Mouse (Mus musculus) small intestine, adult 2 months (tissue): ENCODE measurements around the gene Ankmy2. TPM values are rescaled to one million over a fixed set of nuclear protein-coding genes. Genes with fewer than 3 reads are reported as not detected.
"Not testable (repeated sequence)": the region's sequence is repeated elsewhere in the genome, so short reads cannot be mapped to it uniquely, and the experiment has no call there.

Experiments
- H3K27ac ChIP-seq: fragments of 200-500 bp; 2 replicates; pipeline ENCODE4 v1.5.1; 2012; ENCODE audit warnings: low read depth, low read length, control low read depth, inconsistent platforms; ENCODE audit not compliant: insufficient read depth
- H3K27me3 ChIP-seq: fragments of 200-500 bp; 2 replicates; pipeline ENCODE4 v1.6.1; 2012; ENCODE audit warnings: mild to moderate bottlenecking, moderate library complexity, low read length, inconsistent platforms; ENCODE audit not compliant: control insufficient read depth, insufficient read depth
- H3K36me3 ChIP-seq: fragments of 200-500 bp; 2 replicates; pipeline ENCODE4 v1.6.1; 2012; ENCODE audit warnings: mild to moderate bottlenecking, low read length, control low read depth, inconsistent platforms; ENCODE audit not compliant: control insufficient read depth, insufficient read depth
- H3K4me1 ChIP-seq: fragments of 200-500 bp; 2 replicates; pipeline ENCODE4 v1.6.1; 2012; ENCODE audit warnings: low read length, inconsistent platforms, mixed read lengths; ENCODE audit not compliant: control insufficient read depth, insufficient read depth, insufficient read length
- H3K4me3 ChIP-seq: fragments of 200-500 bp; 2 replicates; pipeline ENCODE4 v1.5.1; 2012; ENCODE audit warnings: low read depth, mild to moderate bottlenecking, control low read depth, inconsistent platforms, low read length, moderate library complexity
- CTCF ChIP-seq: fragments of 200-500 bp; IDR thresholded peaks from 2 replicates; pipeline ENCODE4 v1.5.1; 2012; ENCODE audit warnings: low read depth, mild to moderate bottlenecking, control low read depth, inconsistent platforms, low read length, moderate library complexity, mixed read lengths; ENCODE audit not compliant: insufficient replicate concordance, insufficient read length; ENCODE audit errors: extremely low read depth
- POLR2A ChIP-seq: fragments of 200-500 bp; IDR thresholded peaks from 2 replicates; pipeline ENCODE4 v1.6.1; 2012; ENCODE audit warnings: low read depth, mild to moderate bottlenecking, control low read depth, inconsistent platforms, low read length, moderate library complexity
- WGBS: fragments of 180-500 bp; shearing (Covaris S2); methylation state at CpG from one replicate; pipeline ENCODE4 v1.1.7; 2018; 5-methylcytosine and 5-hydroxymethylcytosine counted together
- polyA plus RNA-seq: library from polyadenylated mRNA; depleted of rRNA; stranded (reverse); fragments of >200 nt; gene quantifications from 2 replicates; pipeline ENCODE4 v1.2.3, GENCODE M21; 2012

Gene Ankmy2
- polyA plus RNA-seq, 1 experiment, result 5.5 TPM

- Histone ChIP-seq H3K27ac (no peak overlapping the region), H3K4me1 (peaks cover 7% of the 10 kb centered on the region; the same call in 1 of the 2 replicates), H3K4me3 (no peak overlapping the region), H3K36me3 (peaks cover 54% of the 10 kb centered on the region), H3K27me3 (no peaks in the 10 kb centered on the region)
- WGBS, result 87% methylated on average over 3 of the region's 3 CpGs
- TF ChIP-seq CTCF, result no peak
- TF ChIP-seq POLR2A, result no peak
Measured at GRCm38 (mm10) chr12:36189610-36190009, 32.7 kb downstream of the Ankmy2 start.

GRCm38 (mm10) chr12:36190343-36190742, 33.4 kb downstream of the Ankmy2 start:
- no peaks in the 10 kb centered on the region for H3K27me3 ChIP-seq
- 84% methylated on average over 5 of the region's 5 CpGs for WGBS

GRCm38 (mm10) chr12:36194976-36195375, 38.1 kb downstream of the Ankmy2 start:
- TF ChIP-seq CTCF (no peak), POLR2A (no peak)
- 93% methylated on average over 7 of the region's 7 CpGs for WGBS
- H3K4me1 ChIP-seq, result no peaks in the 10 kb centered on the region
- no peak overlapping the region for H3K27ac ChIP-seq
- no peaks in the 10 kb centered on the region for H3K27me3 ChIP-seq
- H3K36me3 ChIP-seq, result peaks cover 55% of the 10 kb centered on the region
- no peak overlapping the region for H3K4me3 ChIP-seq

More at GRCm38 (mm10) chr12:36190343-36190742, 33.4 kb downstream of the Ankmy2 start:
- H3K4me3 ChIP-seq, result no peak overlapping the region
- H3K4me1 ChIP-seq, result peaks cover 7% of the 10 kb centered on the region; the same call in 1 of the 2 replicates
- peaks cover 55% of the 10 kb centered on the region for H3K36me3 ChIP-seq
- TF ChIP-seq POLR2A, result no peak
- no peak for TF ChIP-seq CTCF
- H3K27ac ChIP-seq, result no peak overlapping the region

- 23% methylated on average over 5 of the region's 5 CpGs for WGBS
- not testable (repeated sequence) for H3K27ac ChIP-seq, H3K36me3 ChIP-seq, H3K4me1 ChIP-seq, H3K4me3 ChIP-seq, H3K27me3 ChIP-seq
Measured at GRCm38 (mm10) chr12:36205579-36206119, 48.7 kb downstream of the Ankmy2 start.

GRCm38 (mm10) chr12:36207072-36207799, 50.3 kb downstream of the Ankmy2 start:
- WGBS, result 29% methylated on average over 9 of the region's 9 CpGs
- no peak overlapping the region for H3K27ac ChIP-seq
- H3K4me3 ChIP-seq, result no peak overlapping the region
- TF ChIP-seq POLR2A (no peak), CTCF (no peak)
- H3K4me1 ChIP-seq, result peaks cover 4% of the 10 kb centered on the region; the same call in 1 of the 2 replicates
- no peaks in the 10 kb centered on the region for H3K36me3 ChIP-seq
- no peaks in the 10 kb centered on the region for H3K27me3 ChIP-seq

- H3K36me3 ChIP-seq, result no peaks in the 10 kb centered on the region
- TF ChIP-seq POLR2A, result no peak
- TF ChIP-seq CTCF, result no peak
- no peaks in the 10 kb centered on the region for H3K27me3 ChIP-seq
- H3K4me1 ChIP-seq, result peaks cover 4% of the 10 kb centered on the region; the same call in 1 of the 2 replicates
- no peak overlapping the region for H3K27ac ChIP-seq
- 57% methylated on average over 7 of the region's 7 CpGs for WGBS
- H3K4me3 ChIP-seq, result no peak overlapping the region
Measured at GRCm38 (mm10) chr12:36207800-36208148, 50.9 kb downstream of the Ankmy2 start.

GRCm38 (mm10) chr12:36208456-36208855, 51.5 kb downstream of the Ankmy2 start:
- Histone ChIP-seq H3K4me1 (peaks cover 4% of the 10 kb centered on the region; the same call in 1 of the 2 replicates), H3K27me3 (no peaks in the 10 kb centered on the region), H3K27ac (no peak overlapping the region), H3K36me3 (no peaks in the 10 kb centered on the region), H3K4me3 (no peak overlapping the region)
- WGBS, result 73% methylated on average over 19 of the region's 19 CpGs
- TF ChIP-seq CTCF (no peak), POLR2A (no peak)
